Mouse (Mus musculus) limb, embryonic 10.5 days (tissue): ENCODE measurements at regions not wholly inside any gene's neighbourhood (a gene's known extent, or its start where the extent isn't known, plus 50 kb on each side); places are given as distances from the start of the nearest gene placed in this dataset.

ENCODE experiments used
- DNase-seq: peaks from one replicate; pipeline ENCODE4 v3.0.0-alpha.2; 2017; ENCODE audit warnings: low spot score
- H3K27ac ChIP-seq: fragments of 300-500 bp; sonication (generic); 2 replicates; pipeline ENCODE4 v1.5.1; 2016; ENCODE audit warnings: mild to moderate bottlenecking
- H3K27me3 ChIP-seq: fragments of 300-500 bp; sonication (generic); 2 replicates; pipeline ENCODE4 v1.6.1; 2016; ENCODE audit warnings: low read depth, mild to moderate bottlenecking; ENCODE audit not compliant: poor library complexity, severe bottlenecking
- H3K36me3 ChIP-seq: fragments of 300-500 bp; sonication (generic); 2 replicates; pipeline ENCODE4 v1.6.1; 2016; ENCODE audit warnings: mild to moderate bottlenecking, moderate library complexity
- H3K4me1 ChIP-seq: fragments of 300-500 bp; sonication (generic); 2 replicates; pipeline ENCODE4 v1.6.1; 2016
- H3K4me3 ChIP-seq: fragments of 300-500 bp; sonication (generic); 2 replicates; pipeline ENCODE4 v1.5.1; 2016; ENCODE audit warnings: mild to moderate bottlenecking, moderate library complexity
- H3K9me3 ChIP-seq: fragments of 300-500 bp; sonication (generic); replicated peaks from 2 replicates; pipeline ENCODE4 v1.6.1; 2016; ENCODE audit warnings: mild to moderate bottlenecking
- WGBS: fragments of 180-500 bp; shearing (Covaris S2); methylation state at CpG from one replicate; pipeline ENCODE4 v1.1.7; 2016; 5-methylcytosine and 5-hydroxymethylcytosine counted together

GRCm38 (mm10) chr3:17805185-17805584, 143.0 kb upstream of the Cypt12 start:
- 80% methylated on average over 1 of the region's 1 CpGs for WGBS
- no peak overlapping the region for H3K27ac ChIP-seq
- no peaks in the 10 kb centered on the region for H3K9me3 ChIP-seq
- no peaks in the 10 kb centered on the region for H3K36me3 ChIP-seq
- H3K27me3 ChIP-seq: no peaks in the 10 kb centered on the region
- no peak overlapping the region for H3K4me3 ChIP-seq
- DNase-seq: no peak
- H3K4me1 ChIP-seq: no peaks in the 10 kb centered on the region

- Histone ChIP-seq H3K4me3 (no peak overlapping the region), H3K36me3 (no peaks in the 10 kb centered on the region), H3K9me3 (no peaks in the 10 kb centered on the region), H3K4me1 (no peaks in the 10 kb centered on the region), H3K27me3 (no peaks in the 10 kb centered on the region), H3K27ac (no peak overlapping the region)
- WGBS: 57% methylated on average over 6 of the region's 6 CpGs
- DNase-seq: no peak
Observed at GRCm38 (mm10) chr3:17811290-17811689, 136.9 kb upstream of the Cypt12 start.

- 78% methylated on average over 3 of the region's 3 CpGs for WGBS
- Histone ChIP-seq H3K4me3 (no peak overlapping the region), H3K4me1 (no peaks in the 10 kb centered on the region), H3K27ac (no peak overlapping the region), H3K36me3 (no peaks in the 10 kb centered on the region), H3K9me3 (no peaks in the 10 kb centered on the region), H3K27me3 (no peaks in the 10 kb centered on the region)
- DNase-seq: no peak
Observed at GRCm38 (mm10) chr3:17824201-17824600, 124.0 kb upstream of the Cypt12 start.

- 55% methylated on average over 4 of the region's 4 CpGs for WGBS
Observed at GRCm38 (mm10) chr3:17824662-17825061, 123.5 kb upstream of the Cypt12 start.

GRCm38 (mm10) chr3:17825254-17825890, 122.8 kb upstream of the Cypt12 start:
- no peak for DNase-seq
- WGBS: 72% methylated on average over 3 of the region's 3 CpGs

More at GRCm38 (mm10) chr3:17824662-17825061, 123.5 kb upstream of the Cypt12 start:
- Histone ChIP-seq H3K9me3 (no peaks in the 10 kb centered on the region), H3K4me1 (no peaks in the 10 kb centered on the region), H3K4me3 (no peak overlapping the region), H3K27ac (no peak overlapping the region), H3K36me3 (no peaks in the 10 kb centered on the region), H3K27me3 (no peaks in the 10 kb centered on the region)
- DNase-seq: no peak

GRCm38 (mm10) chr3:17834706-17835105, 113.5 kb upstream of the Cypt12 start:
- H3K27ac ChIP-seq: no peak overlapping the region
- H3K4me1 ChIP-seq: no peaks in the 10 kb centered on the region
- WGBS: 43% methylated on average over 1 of the region's 1 CpGs
- no peaks in the 10 kb centered on the region for H3K27me3 ChIP-seq
- H3K9me3 ChIP-seq: no peaks in the 10 kb centered on the region
- no peaks in the 10 kb centered on the region for H3K36me3 ChIP-seq
- no peak for DNase-seq
- H3K4me3 ChIP-seq: no peak overlapping the region

More at GRCm38 (mm10) chr3:17825254-17825890, 122.8 kb upstream of the Cypt12 start:
- no peaks in the 10 kb centered on the region for H3K27me3 ChIP-seq
- H3K4me3 ChIP-seq: no peak overlapping the region
- H3K27ac ChIP-seq: no peak overlapping the region
- H3K4me1 ChIP-seq: no peaks in the 10 kb centered on the region
- H3K9me3 ChIP-seq: no peaks in the 10 kb centered on the region
- no peaks in the 10 kb centered on the region for H3K36me3 ChIP-seq

GRCm38 (mm10) chr3:17847609-17848008, 100.6 kb upstream of the Cypt12 start:
- 79% methylated on average over 7 of the region's 7 CpGs for WGBS
- no peaks in the 10 kb centered on the region for H3K4me1 ChIP-seq
- no peak overlapping the region for H3K4me3 ChIP-seq
- H3K27me3 ChIP-seq: no peaks in the 10 kb centered on the region
- H3K9me3 ChIP-seq: no peaks in the 10 kb centered on the region
- no peak overlapping the region for H3K27ac ChIP-seq
- DNase-seq: no peak
- H3K36me3 ChIP-seq: no peaks in the 10 kb centered on the region

GRCm38 (mm10) chr3:17848181-17848580, 100.0 kb upstream of the Cypt12 start:
- no peaks in the 10 kb centered on the region for H3K27me3 ChIP-seq
- H3K27ac ChIP-seq: no peak overlapping the region
- no peaks in the 10 kb centered on the region for H3K4me1 ChIP-seq
- no peaks in the 10 kb centered on the region for H3K36me3 ChIP-seq
- no peak for DNase-seq
- H3K9me3 ChIP-seq: no peaks in the 10 kb centered on the region
- H3K4me3 ChIP-seq: no peak overlapping the region

- H3K36me3 ChIP-seq: no peaks in the 10 kb centered on the region
- H3K4me3 ChIP-seq: no peak overlapping the region
- no peaks in the 10 kb centered on the region for H3K27me3 ChIP-seq
- 87% methylated on average over 3 of the region's 3 CpGs for WGBS
- no peak overlapping the region for H3K27ac ChIP-seq
- DNase-seq: no peak
- H3K9me3 ChIP-seq: no peaks in the 10 kb centered on the region
- H3K4me1 ChIP-seq: no peaks in the 10 kb centered on the region
Observed at GRCm38 (mm10) chr3:17862367-17862766, 85.8 kb upstream of the Cypt12 start.

- no peaks in the 10 kb centered on the region for H3K36me3 ChIP-seq
- WGBS: 66% methylated on average over 4 of the region's 4 CpGs
- H3K4me3 ChIP-seq: no peak overlapping the region
- no peak overlapping the region for H3K27ac ChIP-seq
- no peak for DNase-seq
- no peaks in the 10 kb centered on the region for H3K27me3 ChIP-seq
- H3K9me3 ChIP-seq: no peaks in the 10 kb centered on the region
- H3K4me1 ChIP-seq: no peaks in the 10 kb centered on the region
Observed at GRCm38 (mm10) chr3:17865112-17865511, 83.1 kb upstream of the Cypt12 start.

GRCm38 (mm10) chr3:17870895-17871482, 77.2 kb upstream of the Cypt12 start:
- Histone ChIP-seq H3K4me3 (no peak overlapping the region), H3K4me1 (no peaks in the 10 kb centered on the region), H3K27me3 (no peaks in the 10 kb centered on the region), H3K36me3 (no peaks in the 10 kb centered on the region), H3K9me3 (no peaks in the 10 kb centered on the region), H3K27ac (no peak overlapping the region)
- no peak for DNase-seq
- 57% methylated on average over 4 of the region's 4 CpGs for WGBS

- no peaks in the 10 kb centered on the region for H3K27me3 ChIP-seq
- H3K4me3 ChIP-seq: no peak overlapping the region
- no peak for DNase-seq
- 60% methylated on average over 2 of the region's 2 CpGs for WGBS
- no peaks in the 10 kb centered on the region for H3K4me1 ChIP-seq
- no peak overlapping the region for H3K27ac ChIP-seq
- H3K9me3 ChIP-seq: no peaks in the 10 kb centered on the region
- no peaks in the 10 kb centered on the region for H3K36me3 ChIP-seq
Observed at GRCm38 (mm10) chr3:17895869-17896268, 52.3 kb upstream of the Cypt12 start.

GRCm38 (mm10) chr3:17896756-17897155, 51.5 kb upstream of the Cypt12 start:
- DNase-seq: no peak
- no peaks in the 10 kb centered on the region for H3K4me1 ChIP-seq
- no peaks in the 10 kb centered on the region for H3K27me3 ChIP-seq
- H3K9me3 ChIP-seq: no peaks in the 10 kb centered on the region
- no peak overlapping the region for H3K27ac ChIP-seq
- no peak overlapping the region for H3K4me3 ChIP-seq
- no peaks in the 10 kb centered on the region for H3K36me3 ChIP-seq
- 90% methylated on average over 4 of the region's 4 CpGs for WGBS
